Mouse (Mus musculus): Measurements from ENCODE around the gene 4931414P19Rik.

4931414P19Rik gene

DNA sequence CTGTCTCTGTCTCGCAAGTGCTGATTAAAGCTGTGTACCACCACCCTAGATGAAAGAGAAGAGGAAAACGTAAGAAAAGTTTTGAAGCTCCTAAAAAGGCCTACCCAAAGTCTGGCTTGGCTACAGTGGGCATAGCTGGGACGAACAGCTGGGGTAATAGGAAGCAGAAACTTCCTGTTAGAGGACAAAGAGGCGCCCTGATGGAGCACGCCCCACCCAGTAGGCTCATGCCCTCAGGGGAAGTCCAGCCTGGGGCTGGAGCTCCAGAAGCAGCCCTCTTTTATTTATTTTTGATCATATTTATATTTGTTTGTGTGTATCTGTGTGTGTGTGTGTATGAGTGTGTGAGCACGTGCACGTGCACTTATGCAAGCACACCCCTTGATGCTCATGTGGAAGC, 26.2 kb downstream of the 4931414P19Rik start:
- DNase-seq = no peak

- peak; percentile 69 for DNase-seq
These were observed 27.7 kb downstream of the 4931414P19Rik start for GRCm38 (mm10) chr14:54578063-54578462.

- DNase-seq = peak; percentile 94
These were observed 28.5 kb downstream of the 4931414P19Rik start, which contains the start of gene Ajuba for GRCm38 (mm10) chr14:54577089-54577982. Gene Ajuba, minus strand, starts transcription at chr14:54577558.

DNA sequence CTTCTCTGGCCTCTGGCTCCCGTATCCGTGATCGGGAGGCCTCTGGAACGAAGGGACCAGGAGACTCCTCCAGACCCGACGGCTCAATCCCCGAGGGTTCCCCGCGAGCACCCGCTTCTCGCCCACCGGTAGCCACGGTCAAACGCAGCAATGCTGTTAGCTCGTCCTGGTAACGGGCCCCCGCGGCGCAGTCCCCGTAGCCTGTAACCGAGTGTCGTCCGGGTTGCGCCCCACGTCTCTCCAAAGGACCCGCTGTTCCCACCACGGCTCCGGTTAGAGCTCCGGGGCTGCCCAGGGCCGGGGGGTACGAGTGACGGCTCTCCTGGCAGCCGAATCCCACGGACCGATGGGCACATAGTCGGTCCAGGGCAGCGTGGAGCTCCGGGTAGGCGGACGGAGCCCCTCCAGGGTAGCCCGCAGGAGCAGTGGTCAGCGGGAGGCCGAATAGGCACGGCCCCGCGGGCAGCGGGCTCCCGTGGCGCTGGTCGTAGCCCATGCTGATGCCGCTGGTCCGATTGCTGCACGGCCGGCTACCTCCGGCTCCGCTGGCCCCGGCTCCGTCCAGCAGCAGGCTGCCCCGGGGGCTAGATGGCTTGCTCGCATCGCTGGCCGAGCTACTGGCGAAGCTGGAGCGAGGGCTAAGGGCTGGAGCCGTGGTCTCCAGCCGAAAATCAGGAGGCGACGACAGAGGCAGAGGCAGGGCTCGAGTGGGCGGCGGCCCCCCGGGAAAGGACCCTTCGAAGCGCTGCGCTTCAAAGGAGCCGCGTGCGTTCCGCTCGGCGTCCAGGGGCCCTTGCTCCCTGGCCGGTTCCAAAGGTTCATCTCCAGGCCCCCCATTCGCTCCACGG, 29.3 kb downstream of the 4931414P19Rik start:
- peak; percentile 43 for DNase-seq

DNA sequence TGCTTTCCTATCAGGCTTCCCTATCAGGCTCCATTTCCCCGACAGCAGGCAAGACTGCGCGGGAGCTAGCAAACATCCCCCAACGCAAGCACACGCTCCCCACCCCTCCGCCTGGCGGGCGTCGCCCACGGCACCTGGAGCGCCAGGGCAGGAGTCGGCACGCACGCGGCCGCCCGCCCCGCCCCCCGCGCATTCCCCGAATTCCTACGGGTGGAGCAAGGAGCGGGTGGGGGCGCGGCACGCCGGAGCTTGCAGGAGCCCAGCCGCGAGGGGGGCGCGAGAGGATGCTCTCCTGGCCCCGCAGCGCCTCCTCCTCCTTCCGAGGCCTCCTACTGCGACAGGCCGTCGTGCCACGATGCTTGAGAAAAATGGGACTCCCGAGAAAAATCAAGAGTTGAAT, 30.2 kb downstream of the 4931414P19Rik start:
- DNase-seq = peak; percentile 83

DNA sequence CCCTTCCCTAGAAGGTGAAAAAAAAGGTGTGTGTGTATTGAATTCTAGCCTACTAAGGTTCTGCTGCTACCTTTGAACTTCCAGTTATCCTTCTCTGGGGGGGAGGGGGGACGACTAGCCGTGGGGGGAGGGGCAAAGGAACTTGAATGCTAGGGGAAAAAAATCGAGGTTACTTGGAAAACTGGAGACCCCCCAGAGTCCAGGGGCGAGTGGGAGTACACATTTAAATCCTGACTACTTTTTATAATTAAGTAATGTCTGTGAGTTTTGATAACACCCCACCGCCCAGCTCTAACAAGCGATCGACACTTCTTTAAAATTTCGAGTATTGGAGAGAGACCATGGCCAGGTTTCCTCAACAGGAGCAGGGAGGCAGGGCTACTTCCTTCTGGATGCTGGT, 30.8 kb downstream of the 4931414P19Rik start:
- DNase-seq = no peak

DNA sequence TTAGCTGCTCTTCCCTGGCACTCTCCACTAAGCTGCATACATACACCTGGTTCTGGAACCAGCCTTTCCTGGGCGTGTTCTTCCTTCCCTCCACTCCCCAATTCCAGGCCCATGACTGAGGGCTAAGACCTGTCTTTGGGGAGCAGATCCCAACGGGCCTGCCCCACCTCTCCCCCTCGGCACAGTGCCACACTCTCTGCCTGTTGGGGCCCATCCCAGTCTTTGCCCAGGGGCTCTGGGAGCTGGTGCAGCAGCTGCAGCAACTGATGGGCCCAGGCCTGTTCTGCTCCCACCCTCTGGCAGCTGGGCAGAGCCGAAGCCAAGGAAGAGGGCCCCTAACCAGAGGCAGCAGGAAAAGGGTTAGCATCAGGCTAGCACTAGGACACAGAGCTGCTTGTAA, 31.5 kb downstream of the 4931414P19Rik start:
- DNase-seq = no peak

DNA sequence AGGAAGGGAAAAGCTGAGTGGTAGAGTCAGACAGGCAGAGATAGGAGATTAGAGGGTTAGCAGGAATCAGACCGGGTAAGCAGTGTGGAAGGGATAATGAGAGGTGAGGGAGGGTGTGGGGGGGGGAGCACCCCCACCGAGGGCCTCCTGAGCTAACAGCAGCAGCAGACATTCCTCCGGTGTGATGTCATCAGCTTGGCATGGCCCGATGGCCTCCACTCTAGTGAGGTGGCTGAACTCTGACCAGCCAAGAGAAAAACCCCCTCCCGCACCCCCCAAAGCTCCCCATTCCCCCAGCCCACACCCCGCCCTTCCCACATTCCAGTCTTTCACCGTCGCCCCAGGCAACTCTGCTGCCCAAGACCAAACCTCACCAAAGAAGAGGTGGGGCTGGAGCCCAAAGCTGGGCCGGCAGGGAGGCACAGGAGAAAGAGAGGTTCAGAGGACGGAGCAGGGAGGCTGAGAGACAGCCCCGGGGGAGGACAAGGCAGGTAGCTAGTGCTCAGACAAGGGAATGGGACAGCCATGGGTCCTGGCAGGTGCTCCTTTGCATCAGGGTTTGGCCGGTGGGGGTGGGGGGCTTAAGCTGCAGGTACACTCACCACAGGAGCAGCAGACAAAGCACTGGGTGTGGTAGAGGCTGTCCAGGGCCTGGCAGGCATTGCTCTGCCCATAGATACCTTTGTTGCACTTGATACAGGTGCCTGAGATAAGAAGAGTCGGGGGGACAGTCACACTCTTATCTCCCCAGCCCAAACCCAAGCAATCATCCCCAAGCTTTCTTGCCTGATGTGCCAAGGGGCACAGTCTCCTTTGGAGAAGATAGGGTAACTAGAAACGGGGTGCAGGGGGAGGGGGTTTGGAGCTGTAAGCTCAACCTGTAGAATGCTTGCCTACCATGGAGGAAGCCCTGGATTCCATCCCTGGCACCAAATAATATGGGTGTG, 32.7 kb downstream of the 4931414P19Rik start:
- peak; percentile 83 for DNase-seq

DNA sequence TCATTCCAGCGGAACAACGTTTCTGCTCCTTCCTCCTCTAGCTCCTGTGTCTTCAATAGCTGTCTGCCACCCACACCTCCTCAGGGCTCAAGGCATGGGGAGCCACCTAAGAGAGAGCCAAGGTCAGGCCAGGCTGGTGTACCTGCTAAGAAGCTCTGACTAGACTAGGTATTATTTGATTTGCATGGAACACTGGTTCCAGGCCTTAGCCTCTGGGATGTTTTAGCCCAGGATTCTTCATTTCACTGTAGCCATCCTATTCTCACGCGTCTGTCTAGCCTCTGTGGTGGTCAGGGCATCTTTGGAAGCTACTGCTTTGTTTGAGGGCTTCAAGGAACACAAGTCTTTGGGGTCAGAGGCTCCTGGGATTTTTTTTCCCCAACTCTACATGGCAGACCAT, 33.7 kb downstream of the 4931414P19Rik start:
- no peak for DNase-seq

DNA sequence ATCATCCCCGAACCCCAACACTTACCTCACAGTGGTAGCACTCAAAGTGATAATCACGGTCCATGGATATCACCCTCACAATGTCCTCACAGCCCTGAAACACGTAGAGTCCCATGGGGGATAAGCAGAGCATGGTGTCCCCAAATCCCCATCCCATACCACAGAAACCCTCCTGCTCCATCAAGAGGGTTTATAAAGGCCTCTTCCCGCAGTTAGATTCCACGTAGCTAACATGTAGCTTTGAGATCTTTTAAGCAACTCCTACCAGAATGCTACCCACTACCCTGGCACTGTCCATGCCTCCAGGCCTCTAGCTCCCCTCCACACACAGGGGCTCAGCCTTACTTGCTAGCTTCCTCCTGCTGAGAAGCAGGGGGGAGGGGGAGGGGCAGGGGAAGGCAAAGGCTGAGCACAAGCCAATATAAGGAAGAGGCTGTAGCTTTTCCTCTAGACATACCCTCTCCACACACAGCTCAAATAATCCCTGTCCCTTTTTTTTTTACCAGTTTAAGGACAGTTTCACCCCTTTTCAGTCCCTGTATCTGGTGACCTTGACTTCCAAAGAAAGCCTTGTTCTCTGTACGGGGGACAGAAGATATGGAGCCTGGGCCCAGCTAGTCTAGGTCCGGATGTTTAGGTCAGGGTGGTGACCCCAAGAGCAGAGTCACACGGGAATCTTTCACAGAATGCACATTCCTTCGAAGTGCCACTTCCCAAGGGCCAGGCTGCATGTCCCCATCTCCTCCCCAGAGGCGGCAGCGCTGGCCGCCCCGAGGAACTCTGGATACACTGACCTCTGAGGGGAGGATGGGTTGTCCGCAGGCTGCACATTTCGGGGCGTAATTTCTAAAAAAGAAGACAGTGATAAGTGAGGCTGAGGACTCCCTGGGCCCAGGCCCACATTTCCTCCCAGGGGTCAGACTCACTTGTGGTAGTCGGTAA, 36.1 kb downstream of the 4931414P19Rik start:
- no peak for DNase-seq

DNA sequence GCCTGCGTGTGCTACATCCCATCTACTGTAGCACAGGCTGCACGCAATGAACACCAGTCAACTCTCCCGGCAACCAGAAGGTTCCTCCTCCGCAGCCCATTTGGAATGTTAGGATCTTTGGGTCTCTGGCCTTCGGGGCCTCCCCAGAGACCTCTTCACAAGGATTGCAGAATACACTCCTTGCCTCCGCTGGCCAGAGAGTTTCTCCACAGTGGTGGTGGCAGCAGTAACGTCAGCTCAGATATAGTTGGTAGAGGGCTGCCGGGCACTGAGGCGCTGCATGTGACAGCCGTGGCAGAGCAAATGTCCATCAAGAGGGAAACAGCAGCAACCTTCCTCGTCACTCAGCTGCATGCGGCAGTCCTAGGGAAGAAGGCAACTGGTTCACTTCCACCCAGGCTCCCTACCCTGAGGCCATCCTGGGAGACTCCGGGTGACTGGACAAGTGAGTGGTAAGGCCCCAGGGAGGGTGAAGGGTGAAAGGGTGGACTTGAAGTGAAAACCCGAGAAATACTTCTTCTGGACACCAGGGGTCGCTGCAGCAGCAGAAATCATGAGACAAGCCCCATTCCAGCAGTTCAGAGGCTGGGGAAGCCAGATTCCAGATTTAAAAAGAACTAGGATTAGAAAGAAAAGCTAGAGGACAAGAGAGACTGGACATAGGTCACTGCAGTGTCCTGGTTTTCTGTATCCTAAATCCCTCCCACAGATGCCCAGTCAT, 36.9 kb downstream of the 4931414P19Rik start:
- peak; percentile 88 for DNase-seq

- DNase-seq = no peak
These were observed 45.1 kb downstream of the 4931414P19Rik start for GRCm38 (mm10) chr14:54560527-54561242.

GRCm38 (mm10) chr14:54557330-54557729, 48.5 kb downstream of the 4931414P19Rik start:
- no peak for DNase-seq

GRCm38 (mm10) chr14:54553975-54554769, 51.6 kb downstream of the 4931414P19Rik start, which contains the start of gene Haus4:
Gene Haus4, minus strand, starts transcription at chr14:54554616.
- DNase-seq = peak; percentile 87

DNA sequence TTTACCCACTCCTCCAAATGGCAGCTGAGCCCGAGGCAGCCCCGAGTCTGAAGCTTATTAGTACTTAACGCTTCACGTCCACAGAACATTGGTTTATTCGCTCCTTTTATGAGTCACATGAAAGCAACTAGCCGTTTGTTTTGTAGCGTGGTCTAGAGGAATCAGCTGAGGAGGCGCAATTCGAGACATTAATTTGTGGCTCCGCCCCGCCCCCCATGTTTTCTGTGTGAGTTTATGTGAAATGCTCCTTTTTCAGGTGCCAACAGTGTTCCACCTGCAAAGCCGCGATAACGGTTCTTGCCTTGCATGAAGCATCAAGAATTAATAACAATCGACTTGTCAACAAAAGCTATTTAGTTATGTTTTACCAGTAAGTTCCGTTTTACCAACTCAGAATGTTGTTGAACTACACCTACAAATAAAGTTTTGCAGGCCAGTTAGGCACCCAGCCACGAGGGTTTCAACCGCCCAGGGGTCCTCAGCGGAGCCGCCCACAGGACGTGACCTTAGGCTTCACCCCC, 52.3 kb downstream of the 4931414P19Rik start:
- peak; percentile 18 for DNase-seq

GRCm38 (mm10) chr14:54544703-54545102, 61.1 kb downstream of the 4931414P19Rik start:
- no peak for DNase-seq

GRCm38 (mm10) chr14:54540771-54541170, 65.0 kb downstream of the 4931414P19Rik start:
- no peak for DNase-seq

GRCm38 (mm10) chr14:54538580-54538979, 67.2 kb downstream of the 4931414P19Rik start:
- DNase-seq = no peak

Measured in kidney, adult 9 months (tissue).